Mouse (Mus musculus): ENCODE results near the gene Traf5.

- TF ChIP-seq CTCF (IDR thresholded peaks at IDR 0.05; ENCODE audit: borderline replicate concordance, control insufficient read depth, extremely low read depth, insufficient read depth, low read length, poor library complexity) (no peak), POLR2A (IDR thresholded peaks at IDR 0.05; ENCODE audit: control insufficient read depth, extremely low read depth, insufficient read depth, low read length, poor library complexity) (no peak)
Measured at GRCm38 (mm10) chr1:191950611-191951010, 141.7 kb downstream of the Traf5 start.
